Mouse (Mus musculus): ENCODE measurements around the gene Gm21693. TPM values are rescaled to one million over a fixed set of nuclear protein-coding genes. Genes with fewer than 3 reads are reported as not detected.

Gene Gm21693
- polyA plus RNA-seq (2012; rRNA removed; ENCODE audit: low replicate concordance) = not detected in 2 replicates

GRCm38 (mm10) chrY:3345229-3345628 lies at the start of gene Gm21693:
TSS of gene Gm21693 (minus strand) at chrY:3345329.

GRCm38 (mm10) chrY:3306349-3306748 lies 38.8 kb downstream of the Gm21693 start, which contains the start of gene Gm21677:
TSS of gene Gm21677 (minus strand) at chrY:3306449.

Other genes with a start within 250 kb of the Gm21693 start
- not detected in 2 replicates for gene Gm21677, start 38.9 kb downstream of the Gm21693 start, polyA plus RNA-seq (2012; rRNA removed; ENCODE audit: low replicate concordance)
- gene Gm21704, start 64.8 kb upstream of the Gm21693 start, polyA plus RNA-seq (2012; rRNA removed; ENCODE audit: low replicate concordance) = not detected in 2 replicates
- not detected in 2 replicates for gene Gm21708, start 64.8 kb upstream of the Gm21693 start, polyA plus RNA-seq (2012; rRNA removed; ENCODE audit: low replicate concordance)

All from subcutaneous adipose tissue, adult 2 months (tissue).